Mouse (Mus musculus): ENCODE measurements around the gene Agbl1. TPM values are rescaled to one million over a fixed set of nuclear protein-coding genes. Genes with fewer than 3 reads are reported as not detected.

Agbl1 gene
- polyA plus RNA-seq, 1 experiment from 2014 or later = 0.09 TPM

- no peak overlapping the region for H3K4me3 ChIP-seq (ENCODE audit: control insufficient read depth in 1 of 2, insufficient read depth in 1 of 2, low read depth in 1 of 2, low read length in 2 of 2)
- ATAC-seq (ENCODE audit: insufficient number of reproducible peaks, insufficient read depth, low FRiP score, low read depth) = no peak
These were observed 659.9 kb downstream of the Agbl1 start for GRCm38 (mm10) chr7:76889416-76890209.

GRCm38 (mm10) chr7:76904096-76904495, 674.4 kb downstream of the Agbl1 start:
- Histone ChIP-seq H3K36me3 (ENCODE audit: control insufficient read depth, insufficient read depth, low read length) (no peaks in the 10 kb centered on the region), H3K4me3 (ENCODE audit: control insufficient read depth in 1 of 2, insufficient read depth in 1 of 2, low read depth in 1 of 2, low read length in 2 of 2) (no peak overlapping the region), H3K9ac (ENCODE audit: low read length) (no peak overlapping the region), H3K9me3 (ENCODE audit: control insufficient read depth, low read length) (no peaks in the 10 kb centered on the region), H3K27ac (replicated peaks in 1 of 2; ENCODE audit: control insufficient read depth in 1 of 2, insufficient read depth in 1 of 2, low read depth in 2 of 2, low read length in 2 of 2) (no peak overlapping the region), H3K4me1 (ENCODE audit: control insufficient read depth in 2 of 2, insufficient read depth in 2 of 2, low read length in 2 of 2) (no peaks in the 10 kb centered on the region), H3K4me2 (ENCODE audit: low read length) (no peak overlapping the region), H3K27me3 (ENCODE audit: control insufficient read depth, insufficient read depth, low read length) (no peaks in the 10 kb centered on the region)
- WGBS = 88% methylated on average over 1 of the region's 1 CpGs
- no peak for ATAC-seq (ENCODE audit: insufficient number of reproducible peaks, insufficient read depth, low FRiP score, low read depth)

More at GRCm38 (mm10) chr7:76889416-76890209, 659.9 kb downstream of the Agbl1 start:
- WGBS = 71% methylated on average over 22 of the region's 22 CpGs
- H3K36me3 ChIP-seq (ENCODE audit: control insufficient read depth, insufficient read depth, low read length) = no peaks in the 10 kb centered on the region
- no peak overlapping the region for H3K4me2 ChIP-seq (ENCODE audit: low read length)
- no peak overlapping the region for H3K9ac ChIP-seq (ENCODE audit: low read length)
- no peak overlapping the region for H3K27ac ChIP-seq (replicated peaks in 1 of 2; ENCODE audit: control insufficient read depth in 1 of 2, insufficient read depth in 1 of 2, low read depth in 2 of 2, low read length in 2 of 2)
- H3K4me1 ChIP-seq (ENCODE audit: control insufficient read depth in 2 of 2, insufficient read depth in 2 of 2, low read length in 2 of 2) = no peaks in the 10 kb centered on the region
- H3K9me3 ChIP-seq (ENCODE audit: control insufficient read depth, low read length) = no peaks in the 10 kb centered on the region
- H3K27me3 ChIP-seq (ENCODE audit: control insufficient read depth, insufficient read depth, low read length) = no peaks in the 10 kb centered on the region

GRCm38 (mm10) chr7:76911672-76912071, 682.0 kb downstream of the Agbl1 start:
- H3K9ac ChIP-seq (ENCODE audit: low read length) = no peak overlapping the region
- 74% methylated on average over 5 of the region's 5 CpGs for WGBS
- H3K4me3 ChIP-seq (ENCODE audit: control insufficient read depth in 1 of 2, insufficient read depth in 1 of 2, low read depth in 1 of 2, low read length in 2 of 2) = no peak overlapping the region
- no peak overlapping the region for H3K27ac ChIP-seq (replicated peaks in 1 of 2; ENCODE audit: control insufficient read depth in 1 of 2, insufficient read depth in 1 of 2, low read depth in 2 of 2, low read length in 2 of 2)
- no peaks in the 10 kb centered on the region for H3K36me3 ChIP-seq (ENCODE audit: control insufficient read depth, insufficient read depth, low read length)
- no peaks in the 10 kb centered on the region for H3K4me1 ChIP-seq (ENCODE audit: control insufficient read depth in 2 of 2, insufficient read depth in 2 of 2, low read length in 2 of 2)
- H3K9me3 ChIP-seq (ENCODE audit: control insufficient read depth, low read length) = no peaks in the 10 kb centered on the region
- no peak for ATAC-seq (ENCODE audit: insufficient number of reproducible peaks, insufficient read depth, low FRiP score, low read depth)
- H3K4me2 ChIP-seq (ENCODE audit: low read length) = no peak overlapping the region
- no peaks in the 10 kb centered on the region for H3K27me3 ChIP-seq (ENCODE audit: control insufficient read depth, insufficient read depth, low read length)

- H3K4me3 ChIP-seq (ENCODE audit: control insufficient read depth in 1 of 2, insufficient read depth in 1 of 2, low read depth in 1 of 2, low read length in 2 of 2) = no peak overlapping the region
- no peak overlapping the region for H3K4me2 ChIP-seq (ENCODE audit: low read length)
- H3K4me1 ChIP-seq (ENCODE audit: control insufficient read depth in 2 of 2, insufficient read depth in 2 of 2, low read length in 2 of 2) = no peaks in the 10 kb centered on the region
- no peaks in the 10 kb centered on the region for H3K36me3 ChIP-seq (ENCODE audit: control insufficient read depth, insufficient read depth, low read length)
- H3K27ac ChIP-seq (replicated peaks in 1 of 2; ENCODE audit: control insufficient read depth in 1 of 2, insufficient read depth in 1 of 2, low read depth in 2 of 2, low read length in 2 of 2) = no peak overlapping the region
- ATAC-seq (ENCODE audit: insufficient number of reproducible peaks, insufficient read depth, low FRiP score, low read depth) = no peak
- no peaks in the 10 kb centered on the region for H3K27me3 ChIP-seq (ENCODE audit: control insufficient read depth, insufficient read depth, low read length)
- H3K9me3 ChIP-seq (ENCODE audit: control insufficient read depth, low read length) = no peaks in the 10 kb centered on the region
- H3K9ac ChIP-seq (ENCODE audit: low read length) = no peak overlapping the region
These were observed 689.2 kb downstream of the Agbl1 start for GRCm38 (mm10) chr7:76918871-76919270.

- Histone ChIP-seq H3K27ac (replicated peaks in 1 of 2; ENCODE audit: control insufficient read depth in 1 of 2, insufficient read depth in 1 of 2, low read depth in 2 of 2, low read length in 2 of 2) (no peak overlapping the region), H3K4me1 (ENCODE audit: control insufficient read depth in 2 of 2, insufficient read depth in 2 of 2, low read length in 2 of 2) (no peaks in the 10 kb centered on the region), H3K36me3 (ENCODE audit: control insufficient read depth, insufficient read depth, low read length) (no peaks in the 10 kb centered on the region), H3K9me3 (ENCODE audit: control insufficient read depth, low read length) (no peaks in the 10 kb centered on the region), H3K27me3 (ENCODE audit: control insufficient read depth, insufficient read depth, low read length) (no peaks in the 10 kb centered on the region), H3K9ac (ENCODE audit: low read length) (no peak overlapping the region), H3K4me2 (ENCODE audit: low read length) (no peak overlapping the region), H3K4me3 (ENCODE audit: control insufficient read depth in 1 of 2, insufficient read depth in 1 of 2, low read depth in 1 of 2, low read length in 2 of 2) (no peak overlapping the region)
- no peak for ATAC-seq (ENCODE audit: insufficient number of reproducible peaks, insufficient read depth, low FRiP score, low read depth)
- WGBS = 29% methylated on average over 2 of the region's 2 CpGs
These were observed 692.0 kb downstream of the Agbl1 start for GRCm38 (mm10) chr7:76921671-76922070.

GRCm38 (mm10) chr7:76935219-76935618, 705.5 kb downstream of the Agbl1 start:
- Histone ChIP-seq H3K4me1 (ENCODE audit: control insufficient read depth in 2 of 2, insufficient read depth in 2 of 2, low read length in 2 of 2) (no peaks in the 10 kb centered on the region), H3K9me3 (ENCODE audit: control insufficient read depth, low read length) (no peaks in the 10 kb centered on the region), H3K27me3 (ENCODE audit: control insufficient read depth, insufficient read depth, low read length) (no peaks in the 10 kb centered on the region), H3K4me2 (ENCODE audit: low read length) (no peak overlapping the region), H3K9ac (ENCODE audit: low read length) (no peak overlapping the region), H3K36me3 (ENCODE audit: control insufficient read depth, insufficient read depth, low read length) (no peaks in the 10 kb centered on the region), H3K27ac (replicated peaks in 1 of 2; ENCODE audit: control insufficient read depth in 1 of 2, insufficient read depth in 1 of 2, low read depth in 2 of 2, low read length in 2 of 2) (no peak overlapping the region), H3K4me3 (ENCODE audit: control insufficient read depth in 1 of 2, insufficient read depth in 1 of 2, low read depth in 1 of 2, low read length in 2 of 2) (no peak overlapping the region)
- ATAC-seq (ENCODE audit: insufficient number of reproducible peaks, insufficient read depth, low FRiP score, low read depth) = no peak

- Histone ChIP-seq H3K4me3 (ENCODE audit: control insufficient read depth in 1 of 2, insufficient read depth in 1 of 2, low read depth in 1 of 2, low read length in 2 of 2) (no peak overlapping the region), H3K4me1 (ENCODE audit: control insufficient read depth in 2 of 2, insufficient read depth in 2 of 2, low read length in 2 of 2) (no peaks in the 10 kb centered on the region), H3K27ac (replicated peaks in 1 of 2; ENCODE audit: control insufficient read depth in 1 of 2, insufficient read depth in 1 of 2, low read depth in 2 of 2, low read length in 2 of 2) (no peak overlapping the region), H3K27me3 (ENCODE audit: control insufficient read depth, insufficient read depth, low read length) (no peaks in the 10 kb centered on the region), H3K9me3 (ENCODE audit: control insufficient read depth, low read length) (no peaks in the 10 kb centered on the region), H3K9ac (ENCODE audit: low read length) (no peak overlapping the region), H3K4me2 (ENCODE audit: low read length) (no peak overlapping the region), H3K36me3 (ENCODE audit: control insufficient read depth, insufficient read depth, low read length) (no peaks in the 10 kb centered on the region)
- ATAC-seq (ENCODE audit: insufficient number of reproducible peaks, insufficient read depth, low FRiP score, low read depth) = no peak
These were observed 711.8 kb downstream of the Agbl1 start for GRCm38 (mm10) chr7:76941531-76941930.

- no peaks in the 10 kb centered on the region for H3K36me3 ChIP-seq (ENCODE audit: control insufficient read depth, insufficient read depth, low read length)
- no peaks in the 10 kb centered on the region for H3K27me3 ChIP-seq (ENCODE audit: control insufficient read depth, insufficient read depth, low read length)
- 13% methylated on average over 3 of the region's 3 CpGs for WGBS
- no peak overlapping the region for H3K4me2 ChIP-seq (ENCODE audit: low read length)
- H3K9me3 ChIP-seq (ENCODE audit: control insufficient read depth, low read length) = no peaks in the 10 kb centered on the region
- H3K4me3 ChIP-seq (ENCODE audit: control insufficient read depth in 1 of 2, insufficient read depth in 1 of 2, low read depth in 1 of 2, low read length in 2 of 2) = no peak overlapping the region
- no peak for ATAC-seq (ENCODE audit: insufficient number of reproducible peaks, insufficient read depth, low FRiP score, low read depth)
- H3K9ac ChIP-seq (ENCODE audit: low read length) = no peak overlapping the region
- H3K27ac ChIP-seq (replicated peaks in 1 of 2; ENCODE audit: control insufficient read depth in 1 of 2, insufficient read depth in 1 of 2, low read depth in 2 of 2, low read length in 2 of 2) = no peak overlapping the region
- no peaks in the 10 kb centered on the region for H3K4me1 ChIP-seq (ENCODE audit: control insufficient read depth in 2 of 2, insufficient read depth in 2 of 2, low read length in 2 of 2)
These were observed 741.6 kb downstream of the Agbl1 start for GRCm38 (mm10) chr7:76971334-76971733.

Data from heart, embryonic 14.5 days (tissue).